Mouse (Mus musculus) fibroblast of lung, adult 2 months (primary cell): ENCODE measurements around the gene 2310011J03Rik.

Experiments used
- DNase-seq: peaks from one replicate; pipeline ENCODE4 v3.0.0-alpha.2; 2011; ENCODE audit warnings: low read depth

Gene 2310011J03Rik

GRCm38 (mm10) chr10:80341491-80342304, 21.4 kb upstream of the 2310011J03Rik start:
- DNase-seq: no peak

GRCm38 (mm10) chr10:80341026-80341425, 20.7 kb upstream of the 2310011J03Rik start:
- DNase-seq: no peak

GRCm38 (mm10) chr10:80339941-80340750, 19.8 kb upstream of the 2310011J03Rik start:
- peak; percentile 62 for DNase-seq

GRCm38 (mm10) chr10:80336263-80336662, 15.9 kb upstream of the 2310011J03Rik start:
- DNase-seq: no peak

GRCm38 (mm10) chr10:80332525-80332989, 12.2 kb upstream of the 2310011J03Rik start:
- DNase-seq: no peak

- DNase-seq: no peak
Observed at GRCm38 (mm10) chr10:80331636-80332524, 11.5 kb upstream of the 2310011J03Rik start.

GRCm38 (mm10) chr10:80330888-80331287, 10.6 kb upstream of the 2310011J03Rik start:
- DNase-seq: no peak

- no peak for DNase-seq
Observed at GRCm38 (mm10) chr10:80330084-80330483, 9.7 kb upstream of the 2310011J03Rik start.

- peak; percentile 90 for DNase-seq
Observed at GRCm38 (mm10) chr10:80329273-80330081, 9.1 kb upstream of the 2310011J03Rik start, which contains the start of the genes Pcsk4 and Reep6. Gene Pcsk4, minus strand, starts transcription at chr10:80329498. Gene Reep6, plus strand, starts transcription at chr10:80329953.

GRCm38 (mm10) chr10:80325045-80325444, 4.7 kb upstream of the 2310011J03Rik start:
- DNase-seq: no peak

GRCm38 (mm10) chr10:80324120-80325037, 4.0 kb upstream of the 2310011J03Rik start:
- no peak for DNase-seq

- no peak for DNase-seq
Observed at GRCm38 (mm10) chr10:80323261-80324119, 3.2 kb upstream of the 2310011J03Rik start.

- DNase-seq: no peak
Observed at GRCm38 (mm10) chr10:80322811-80323211, 2.5 kb upstream of the 2310011J03Rik start.

- DNase-seq: no peak
Observed at GRCm38 (mm10) chr10:80321670-80322581, 1.6 kb upstream of the 2310011J03Rik start.

- no peak for DNase-seq
Observed at GRCm38 (mm10) chr10:80321014-80321669, 805 bp upstream of the 2310011J03Rik start.

- DNase-seq: no peak
Observed at GRCm38 (mm10) chr10:80317011-80317410, 3.3 kb downstream of the 2310011J03Rik start.

GRCm38 (mm10) chr10:80316359-80316781, 4.0 kb downstream of the 2310011J03Rik start:
- DNase-seq: no peak
